Mouse (Mus musculus) testis, adult 2 months (tissue): Measurements from ENCODE around the gene Rab35. TPM values are rescaled to one million over a fixed set of nuclear protein-coding genes. Genes with fewer than 3 reads are reported as not detected.

Experiments used
- H3K27ac ChIP-seq: fragments of 200-500 bp; 2 replicates; pipeline ENCODE4 v1.5.1; 2012; ENCODE audit warnings: low read depth, low read length; ENCODE audit not compliant: control insufficient read depth, insufficient read depth
- H3K27me3 ChIP-seq: fragments of 200-500 bp; 2 replicates; pipeline ENCODE4 v1.6.1; 2012; ENCODE audit warnings: mild to moderate bottlenecking, low read length, moderate library complexity; ENCODE audit not compliant: control insufficient read depth, insufficient read depth
- H3K36me3 ChIP-seq: fragments of 200-500 bp; 2 replicates; pipeline ENCODE4 v1.6.1; 2012; ENCODE audit warnings: mild to moderate bottlenecking, low read length; ENCODE audit not compliant: control insufficient read depth, insufficient read depth
- H3K4me1 ChIP-seq: fragments of 200-500 bp; 2 replicates; pipeline ENCODE4 v1.6.1; 2012; ENCODE audit warnings: low read length; ENCODE audit not compliant: control insufficient read depth, insufficient read depth
- H3K4me3 ChIP-seq: fragments of 200-500 bp; 2 replicates; pipeline ENCODE4 v1.5.1; 2012; ENCODE audit warnings: low read depth, mild to moderate bottlenecking, low read length, moderate library complexity, mixed read lengths; ENCODE audit not compliant: control insufficient read depth
- CTCF ChIP-seq: fragments of 200-500 bp; IDR thresholded peaks from 2 replicates; pipeline ENCODE4 v1.5.1; 2012; ENCODE audit warnings: low read depth, mild to moderate bottlenecking, inconsistent platforms, low read length, moderate library complexity; ENCODE audit not compliant: control insufficient read depth, insufficient read depth, insufficient replicate concordance
- POLR2A ChIP-seq: fragments of 200-500 bp; IDR thresholded peaks from 2 replicates; pipeline ENCODE4 v1.6.1; 2012; ENCODE audit warnings: low read depth, mild to moderate bottlenecking, inconsistent platforms, low read length, moderate library complexity; ENCODE audit not compliant: control insufficient read depth
- polyA plus RNA-seq: library from polyadenylated mRNA; depleted of rRNA; stranded (reverse); fragments of >200 nt; gene quantifications from 2 replicates; pipeline ENCODE4 v1.2.3, GENCODE M21; 2012

Gene Rab35
- polyA plus RNA-seq, 1 experiment: 15.4 TPM

DNA sequence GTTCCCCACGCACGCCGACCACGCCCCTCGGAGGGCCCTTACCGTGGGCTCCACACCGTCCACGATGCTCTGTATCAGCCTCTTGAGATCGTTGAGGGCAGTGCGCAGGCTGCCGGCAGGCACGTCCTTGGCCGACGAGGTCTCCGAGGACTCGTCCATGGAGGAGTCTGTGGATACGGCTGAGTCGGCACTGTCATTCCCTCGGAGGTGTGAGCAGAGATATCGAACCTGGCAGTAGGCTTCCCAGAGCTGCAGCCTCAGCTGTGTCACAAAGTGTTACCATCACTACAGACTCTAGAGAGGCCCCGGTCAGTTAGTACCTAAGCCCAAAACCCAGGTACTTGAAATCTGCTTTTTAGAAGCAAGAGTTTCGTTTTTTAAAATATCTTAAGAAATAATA lies 30.9 kb downstream of the Rab35 start:
- Histone ChIP-seq H3K4me1 (no peaks in the 10 kb centered on the region), H3K36me3 (no peaks in the 10 kb centered on the region), H3K27ac (no peak overlapping the region), H3K27me3 (no peaks in the 10 kb centered on the region), H3K4me3 (no peak overlapping the region)
- TF ChIP-seq POLR2A (no peak), CTCF (no peak)

DNA sequence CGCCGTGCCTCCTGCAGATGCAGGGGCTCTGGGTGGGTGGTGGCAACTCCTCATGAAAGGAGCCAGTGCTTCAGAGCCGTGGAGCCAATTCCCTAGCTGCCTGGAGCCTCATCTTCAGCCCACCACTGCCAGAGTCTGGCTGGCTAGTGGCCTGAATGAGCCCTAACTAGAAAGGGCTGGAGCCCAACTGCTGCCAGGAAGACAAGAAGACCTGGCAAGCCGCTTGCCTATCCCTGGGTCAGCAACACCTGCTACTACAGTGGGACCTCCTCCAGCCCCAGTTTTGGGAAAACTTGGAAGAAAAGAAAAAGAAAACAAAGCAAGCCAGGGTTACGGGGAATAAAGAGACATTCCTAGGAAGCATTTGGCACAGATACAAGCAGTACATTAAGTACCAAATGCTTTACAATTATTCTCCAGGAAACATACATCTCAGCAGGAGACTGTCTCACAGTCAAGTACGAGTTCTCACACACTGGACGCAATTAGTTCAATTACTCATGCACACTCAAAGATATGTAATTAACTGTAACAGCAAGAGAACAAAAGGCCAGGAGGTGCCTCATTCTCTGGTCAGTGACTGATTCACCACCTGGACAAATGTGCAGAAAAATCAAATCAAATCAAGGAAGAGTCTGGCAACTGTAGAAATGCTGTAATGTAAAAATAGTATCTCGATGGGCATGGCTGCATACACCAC lies 34.8 kb downstream of the Rab35 start:
- no peak overlapping the region for H3K27ac ChIP-seq
- H3K4me1 ChIP-seq: no peaks in the 10 kb centered on the region
- no peak for TF ChIP-seq POLR2A
- no peak for TF ChIP-seq CTCF
- H3K36me3 ChIP-seq: no peaks in the 10 kb centered on the region
- H3K27me3 ChIP-seq: no peaks in the 10 kb centered on the region
- no peak overlapping the region for H3K4me3 ChIP-seq

DNA sequence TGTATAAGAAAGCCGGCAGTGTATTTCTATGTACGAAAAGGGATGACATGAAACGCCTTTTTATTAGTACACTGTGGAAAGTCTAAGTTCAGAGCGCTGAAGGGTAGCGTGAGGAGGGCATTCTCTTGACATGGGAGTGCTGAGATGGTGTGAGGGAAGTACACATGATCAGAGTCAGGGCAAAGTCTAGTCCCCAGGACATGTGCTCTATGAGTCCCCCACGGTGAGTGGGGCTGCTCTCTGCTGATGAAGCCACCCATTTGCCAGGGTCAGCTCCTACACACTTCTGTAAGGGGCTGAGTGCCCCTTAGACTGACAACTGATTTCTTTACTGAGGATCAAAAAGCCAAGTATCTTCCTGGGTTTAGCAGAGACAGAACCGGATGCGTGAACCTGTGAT lies 35.5 kb downstream of the Rab35 start:
- Histone ChIP-seq H3K4me3 (no peak overlapping the region), H3K4me1 (no peaks in the 10 kb centered on the region), H3K27me3 (no peaks in the 10 kb centered on the region), H3K27ac (no peak overlapping the region), H3K36me3 (no peaks in the 10 kb centered on the region)
- TF ChIP-seq CTCF (no peak), POLR2A (no peak)

DNA sequence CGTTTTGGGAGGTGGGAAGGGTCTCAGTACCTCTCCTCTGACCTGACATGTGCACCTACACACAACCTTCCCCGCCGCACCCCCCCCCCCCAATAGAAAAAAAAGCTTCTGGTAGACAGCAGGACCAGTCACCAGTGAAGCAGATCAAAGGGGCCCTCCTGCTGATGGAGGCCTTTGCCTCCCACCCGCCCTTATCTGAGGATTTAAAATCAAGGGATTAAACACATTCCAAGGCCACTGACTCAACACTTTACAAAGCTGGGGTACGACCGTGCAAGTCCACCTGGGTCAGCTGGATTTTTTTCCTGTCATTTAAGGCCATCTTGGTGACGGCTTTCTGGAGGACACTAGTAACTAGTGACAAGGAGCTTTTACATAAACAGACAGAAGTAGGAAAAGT lies 36.2 kb downstream of the Rab35 start:
- Histone ChIP-seq H3K4me1 (no peaks in the 10 kb centered on the region), H3K36me3 (no peaks in the 10 kb centered on the region), H3K4me3 (no peak overlapping the region), H3K27ac (no peak overlapping the region), H3K27me3 (no peaks in the 10 kb centered on the region)
- TF ChIP-seq CTCF (no peak), POLR2A (no peak)

GRCm38 (mm10) chr5:115668986-115669385 lies 37.3 kb downstream of the Rab35 start:
- no peak overlapping the region for H3K27ac ChIP-seq
- TF ChIP-seq POLR2A (no peak), CTCF (no peak)
- no peaks in the 10 kb centered on the region for H3K27me3 ChIP-seq
- no peaks in the 10 kb centered on the region for H3K4me1 ChIP-seq
- no peak overlapping the region for H3K4me3 ChIP-seq
- H3K36me3 ChIP-seq: no peaks in the 10 kb centered on the region

DNA sequence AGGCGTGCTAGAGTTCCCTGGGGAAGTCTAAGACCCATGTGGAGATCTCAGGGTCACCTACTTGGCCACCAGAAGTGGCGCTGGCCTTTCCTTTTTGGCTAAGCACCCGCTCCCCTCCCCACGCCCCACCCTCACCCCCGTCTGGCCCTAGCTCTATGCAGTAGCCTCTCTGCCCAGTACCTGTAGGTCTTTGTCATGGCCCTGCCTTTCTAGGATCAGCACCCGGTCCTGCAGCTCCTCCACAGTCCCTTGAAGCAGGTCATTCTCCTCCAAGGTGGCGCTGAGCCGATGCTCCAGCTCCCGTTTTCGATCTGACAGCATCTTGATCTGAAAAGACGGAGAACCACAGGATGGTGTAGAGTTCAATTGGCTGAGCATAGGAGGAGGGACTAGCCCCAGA lies 38.3 kb downstream of the Rab35 start:
- Histone ChIP-seq H3K36me3 (no peaks in the 10 kb centered on the region), H3K27me3 (no peaks in the 10 kb centered on the region), H3K4me3 (no peak overlapping the region), H3K27ac (no peak overlapping the region), H3K4me1 (no peaks in the 10 kb centered on the region)
- TF ChIP-seq CTCF (no peak), POLR2A (no peak)

GRCm38 (mm10) chr5:115670406-115670805 lies 38.7 kb downstream of the Rab35 start:
- Histone ChIP-seq H3K4me3 (no peak overlapping the region), H3K27me3 (no peaks in the 10 kb centered on the region), H3K27ac (no peak overlapping the region), H3K4me1 (no peaks in the 10 kb centered on the region), H3K36me3 (no peaks in the 10 kb centered on the region)
- TF ChIP-seq POLR2A (no peak), CTCF (no peak)
